Mouse (Mus musculus) cerebellum, adult 8-10 months (tissue): Measurements from ENCODE around the gene Ccnd1.

ENCODE experiments used
- DNase-seq: peaks from one replicate; pipeline ENCODE4 v3.0.0; 2022

The Ccnd1 gene

GRCm38 (mm10) chr7:144939344-144940002, at the start of gene Ccnd1:
TSS of gene Ccnd1 (minus strand) at chr7:144939925.
- DNase-seq: no peak

- DNase-seq: no peak
Observed at GRCm38 (mm10) chr7:144988856-144989255, 49.1 kb upstream of the Ccnd1 start.

GRCm38 (mm10) chr7:144985100-144985499, 45.4 kb upstream of the Ccnd1 start:
- no peak for DNase-seq

- DNase-seq: no peak
Observed at GRCm38 (mm10) chr7:144982358-144983110, 42.8 kb upstream of the Ccnd1 start.

GRCm38 (mm10) chr7:144981426-144982079, 41.8 kb upstream of the Ccnd1 start:
- no peak for DNase-seq

GRCm38 (mm10) chr7:144979814-144980213, 40.1 kb upstream of the Ccnd1 start:
- DNase-seq: no peak

- DNase-seq: no peak
Observed at GRCm38 (mm10) chr7:144977121-144977520, 37.4 kb upstream of the Ccnd1 start.

GRCm38 (mm10) chr7:144973461-144973860, 33.7 kb upstream of the Ccnd1 start:
- DNase-seq: no peak

GRCm38 (mm10) chr7:144971769-144972168, 32.0 kb upstream of the Ccnd1 start:
- no peak for DNase-seq

- no peak for DNase-seq
Observed at GRCm38 (mm10) chr7:144970997-144971768, 31.5 kb upstream of the Ccnd1 start.

GRCm38 (mm10) chr7:144965893-144966292, 26.2 kb upstream of the Ccnd1 start:
- no peak for DNase-seq

GRCm38 (mm10) chr7:144964316-144964715, 24.6 kb upstream of the Ccnd1 start:
- no peak for DNase-seq

GRCm38 (mm10) chr7:144963911-144964310, 24.2 kb upstream of the Ccnd1 start:
- DNase-seq: no peak

- no peak for DNase-seq
Observed at GRCm38 (mm10) chr7:144958509-144959395, 19.0 kb upstream of the Ccnd1 start.

- DNase-seq: no peak
Observed at GRCm38 (mm10) chr7:144943254-144943653, 3.5 kb upstream of the Ccnd1 start.

- DNase-seq: no peak
Observed at GRCm38 (mm10) chr7:144942744-144943135, 3.0 kb upstream of the Ccnd1 start.

- no peak for DNase-seq
Observed at GRCm38 (mm10) chr7:144942071-144942743, 2.5 kb upstream of the Ccnd1 start.

GRCm38 (mm10) chr7:144941242-144941831, 1.6 kb upstream of the Ccnd1 start:
- no peak for DNase-seq

GRCm38 (mm10) chr7:144940585-144940984, 860 bp upstream of the Ccnd1 start:
- no peak for DNase-seq

GRCm38 (mm10) chr7:144940003-144940571, 362 bp upstream of the Ccnd1 start:
- no peak for DNase-seq
